Mouse (Mus musculus) v-Abl transformed pro-B cells (cell line): ENCODE data around the gene Oas1d.
"Not testable (repeated sequence)": the region's sequence is repeated elsewhere in the genome, so short reads cannot be mapped to it uniquely, and the experiment has no call there.

Experiments
- in situ Hi-C, 2 experiments: fragments of 400-800 bp; cut with MboI; formaldehyde crosslinking; loops; one replicate each; pipeline ENCODE4 v1.15.1; 2025; ENCODE audit not compliant: unreplicated experiment in 2 of 2

The Oas1d gene

DNA sequence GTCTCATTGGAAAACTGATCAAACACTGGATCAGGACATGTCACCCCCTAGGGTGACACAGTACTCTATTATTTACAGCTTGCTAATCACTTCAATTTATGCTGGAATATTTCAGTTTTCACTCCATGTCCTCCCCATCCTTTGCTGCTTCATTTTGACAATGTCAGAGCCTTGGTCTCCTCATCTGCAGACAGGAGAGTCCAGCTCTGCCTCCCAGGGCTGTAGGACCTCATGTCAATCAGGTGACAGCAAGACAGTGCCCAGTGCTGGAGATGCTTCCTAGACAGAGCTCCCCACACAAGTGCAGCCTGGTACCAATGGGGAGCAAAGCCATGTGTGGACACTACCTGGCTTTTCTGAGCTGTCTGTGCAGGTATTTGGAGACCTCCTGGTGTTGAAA is 15.6 kb upstream of the Oas1d start:
- in situ Hi-C loops, result no loop called here

DNA sequence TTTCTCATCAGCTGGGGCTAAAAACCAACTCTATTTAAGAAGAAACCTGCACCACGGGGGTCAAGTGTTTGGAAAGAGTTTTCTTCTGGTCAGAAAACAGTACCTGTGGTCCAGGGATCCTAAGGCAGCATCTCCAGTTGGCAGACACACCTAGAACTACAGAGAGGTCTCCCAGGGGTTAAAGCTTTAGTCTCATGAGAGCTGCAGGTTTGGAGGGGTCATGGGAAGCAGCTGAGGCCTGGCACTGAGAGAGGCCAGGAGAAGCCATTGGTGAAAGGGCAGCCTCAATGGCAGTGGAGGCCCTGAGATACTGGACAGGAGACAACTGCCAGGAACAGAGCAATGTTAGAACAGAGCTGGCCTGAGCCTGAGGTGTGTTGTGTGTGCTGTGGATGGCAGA is 13.7 kb upstream of the Oas1d start:
- in situ Hi-C loops, result no loop called here

DNA sequence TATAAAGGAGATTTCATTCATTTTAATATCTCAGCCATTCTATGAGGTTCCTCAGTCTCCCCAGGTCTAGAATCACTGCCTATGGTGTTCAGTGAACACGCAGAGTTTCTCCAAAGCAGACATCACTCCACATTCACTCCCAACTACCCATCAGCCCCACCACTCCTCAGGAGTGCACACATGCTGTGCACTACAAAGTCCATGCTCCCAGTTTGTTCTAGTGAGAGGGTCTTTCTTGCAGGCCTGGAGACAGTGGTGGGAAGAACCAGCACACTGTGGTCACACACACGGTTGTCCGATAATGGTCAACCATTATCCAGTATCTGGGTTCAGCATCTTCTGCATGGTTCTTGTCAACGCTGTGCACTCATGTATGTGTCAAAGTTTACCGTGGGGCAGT is 12.3 kb upstream of the Oas1d start:
- in situ Hi-C loops, result no loop called here

DNA sequence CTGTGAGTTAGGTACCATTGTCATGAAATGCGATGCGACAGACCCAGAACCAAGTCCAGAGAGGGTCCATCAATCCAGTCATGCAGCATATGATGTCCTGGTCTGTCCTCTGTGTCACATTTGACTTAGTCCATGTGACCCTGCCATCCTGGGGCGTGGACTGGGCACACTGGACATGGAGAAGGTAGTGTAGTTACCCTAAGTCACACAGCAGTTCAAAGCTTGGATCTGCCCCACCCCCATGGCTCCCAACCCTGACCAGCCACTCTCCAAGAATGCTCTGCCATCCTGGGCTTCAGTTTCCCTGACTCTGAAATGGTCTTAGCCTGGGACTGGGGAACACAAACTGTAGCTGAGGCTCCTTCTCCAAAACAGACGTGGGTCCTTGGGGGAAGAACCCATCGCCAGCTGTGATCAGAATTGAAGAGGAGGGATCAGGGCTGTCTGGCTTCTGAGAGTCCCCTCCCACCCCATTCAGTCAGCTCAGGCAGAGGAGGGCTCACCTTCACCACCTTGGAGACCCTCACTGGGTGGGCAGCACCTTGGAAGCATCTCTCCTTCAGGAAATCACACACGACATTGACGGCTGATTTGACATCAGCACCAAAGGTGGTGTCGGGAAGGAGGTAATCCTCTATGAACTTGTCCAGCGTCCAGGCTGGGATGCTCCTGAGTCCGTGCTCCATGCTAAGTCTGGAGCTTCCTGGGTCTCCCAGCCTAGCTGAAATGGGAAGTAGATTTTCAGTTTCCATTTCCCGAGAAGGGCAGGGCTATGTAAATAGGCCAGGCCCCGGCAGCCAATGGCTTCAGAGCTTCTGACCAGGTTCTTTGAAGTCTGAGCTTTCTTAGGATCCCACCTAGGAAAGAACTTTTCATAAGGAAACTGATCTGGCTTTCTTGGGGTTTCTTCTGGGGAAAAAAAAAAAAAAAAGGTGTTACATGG is 7.3 kb upstream of the Oas1d start, which contains the start of gene Oas1a:
Gene Oas1a, minus strand, starts transcription at position 731 of the 943 bp plus-strand sequence.
- in situ Hi-C loops, result not testable (repeated sequence)

DNA sequence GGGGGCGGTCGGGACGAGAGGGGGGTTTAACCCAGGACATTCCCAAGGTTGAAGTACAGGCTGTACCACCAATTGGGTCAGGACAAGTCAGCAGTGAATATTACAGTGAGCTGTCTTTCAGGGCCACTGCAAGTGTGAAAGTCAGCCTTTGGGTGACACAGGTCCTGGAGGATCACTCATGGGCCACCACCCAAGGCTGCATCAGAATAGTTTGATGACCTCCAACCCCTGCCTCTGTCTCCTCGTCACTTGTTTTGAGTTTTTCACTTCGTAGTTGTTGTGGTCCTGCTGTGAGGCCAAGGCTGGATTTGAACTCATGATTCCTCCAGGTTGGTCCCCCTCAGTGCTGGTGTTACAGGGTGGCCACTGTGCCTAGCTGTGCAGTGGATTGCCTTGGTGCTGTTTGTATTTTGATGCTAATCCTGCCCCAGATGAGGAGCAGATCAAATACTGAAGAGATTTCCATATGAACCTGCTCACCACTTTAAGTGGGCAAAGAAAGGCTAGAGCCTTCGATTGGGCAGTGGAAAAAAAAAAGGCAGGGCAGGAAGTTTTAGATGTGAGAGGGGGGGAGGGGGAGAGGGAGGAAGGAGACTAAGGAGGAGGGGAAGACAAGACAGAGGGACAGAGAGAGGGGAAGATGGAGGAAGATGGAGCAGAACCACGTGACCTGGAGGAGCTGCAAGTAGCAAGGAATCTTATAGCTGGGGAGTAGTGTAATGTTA is 6.0 kb upstream of the Oas1d start:
- in situ Hi-C loops, result no loop called here

DNA sequence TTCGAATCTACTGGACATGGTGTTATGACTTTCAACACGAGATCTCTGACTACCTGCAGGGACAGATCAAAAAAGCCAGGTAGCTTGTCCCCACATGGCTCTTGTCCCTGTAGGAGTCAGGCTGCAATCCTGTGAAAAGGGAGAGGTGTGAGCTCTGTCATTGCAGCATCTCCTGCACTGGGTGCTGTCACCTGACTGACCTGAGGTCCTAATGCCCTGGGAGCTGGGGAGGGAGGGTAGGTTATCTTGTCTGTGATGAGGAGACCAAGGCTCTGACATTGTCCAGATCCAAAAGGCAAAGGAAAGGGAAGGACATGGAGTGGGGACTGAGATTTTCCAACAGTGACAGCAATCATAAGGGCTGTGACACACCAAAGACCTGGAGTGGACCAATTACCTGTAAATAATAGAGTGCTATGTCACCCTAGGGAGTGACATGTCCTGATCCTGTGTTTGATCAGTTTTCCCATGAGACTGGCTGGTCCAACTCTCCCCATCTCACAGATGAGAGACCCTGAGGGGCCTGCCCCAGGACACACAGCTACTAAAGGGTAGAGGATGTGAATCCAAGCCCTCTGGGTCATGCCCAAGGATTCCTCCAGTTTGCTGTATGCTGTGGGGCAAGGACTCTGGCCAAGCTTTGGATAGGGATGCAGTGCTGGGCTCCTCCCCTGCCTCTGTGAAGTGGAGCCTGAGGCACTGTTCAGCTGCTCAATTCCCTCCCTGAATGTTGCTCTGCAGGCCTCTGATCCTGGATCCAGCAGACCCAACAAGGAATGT is 5.0 kb downstream of the Oas1d start:
- in situ Hi-C loops, result loop anchor here (5.0 to 10.0 kb wide), 3 partner anchors 77 to 132 kb away; no protein-coding TSS in a partner anchor

DNA sequence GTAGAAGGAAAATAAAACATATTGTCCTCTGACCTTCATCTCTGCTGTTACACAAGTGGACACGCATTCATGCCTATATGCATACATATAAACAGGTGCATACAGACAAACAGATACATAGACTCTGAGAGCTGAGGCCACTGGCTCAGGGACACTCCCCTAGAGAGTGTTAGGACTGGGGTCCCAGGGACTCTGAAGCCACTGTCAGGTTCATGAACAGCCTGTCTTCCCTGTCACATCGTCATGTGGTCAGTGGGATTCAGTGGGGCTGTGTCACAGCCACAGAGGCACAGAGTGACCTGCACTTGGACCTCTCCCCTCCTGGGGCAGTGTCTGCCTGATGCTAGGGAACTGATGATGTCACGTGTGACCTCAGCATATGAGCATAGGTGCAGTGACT is 6.0 kb downstream of the Oas1d start:
- in situ Hi-C loops, result no loop called here

DNA sequence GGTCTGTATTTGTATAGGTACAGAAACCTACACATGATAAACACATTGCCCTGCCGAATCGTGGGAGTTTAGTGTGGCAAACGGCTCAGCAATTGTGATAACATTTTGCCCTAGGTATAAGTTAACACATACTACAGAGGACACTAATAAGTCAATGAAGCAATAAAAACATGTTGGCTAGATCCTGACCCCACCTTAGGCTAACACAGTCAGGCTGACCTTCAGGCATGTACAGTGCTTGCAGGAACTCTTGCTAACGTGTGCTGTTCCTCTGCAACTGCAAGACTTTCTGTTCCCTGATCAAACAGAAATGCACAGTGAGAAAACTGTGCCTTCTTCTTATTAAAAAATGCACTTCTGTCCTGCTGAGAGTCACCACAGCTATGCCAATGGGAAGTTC is 9.6 kb downstream of the Oas1d start:
- in situ Hi-C loops, result no loop called here

DNA sequence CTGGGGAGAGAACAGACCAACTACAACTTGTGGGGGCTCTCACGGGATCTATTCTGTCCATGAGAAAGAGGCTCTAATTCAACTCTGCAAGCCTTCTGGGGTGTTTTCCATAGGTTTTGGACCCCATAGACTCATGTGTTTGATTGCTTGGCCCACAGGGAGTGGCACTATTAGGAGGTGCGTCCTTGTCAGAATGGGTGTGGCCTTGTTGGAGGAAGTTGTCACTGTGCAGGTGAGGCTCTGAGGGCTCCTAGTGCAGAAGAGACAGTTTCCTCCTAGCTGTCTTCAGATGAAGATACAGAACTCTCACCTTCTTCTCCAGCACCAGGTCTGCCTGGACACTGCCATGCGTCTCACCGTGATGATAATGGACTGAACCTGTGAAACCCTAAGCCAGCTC is 10.2 kb downstream of the Oas1d start:
- in situ Hi-C loops, result not testable (repeated sequence)

DNA sequence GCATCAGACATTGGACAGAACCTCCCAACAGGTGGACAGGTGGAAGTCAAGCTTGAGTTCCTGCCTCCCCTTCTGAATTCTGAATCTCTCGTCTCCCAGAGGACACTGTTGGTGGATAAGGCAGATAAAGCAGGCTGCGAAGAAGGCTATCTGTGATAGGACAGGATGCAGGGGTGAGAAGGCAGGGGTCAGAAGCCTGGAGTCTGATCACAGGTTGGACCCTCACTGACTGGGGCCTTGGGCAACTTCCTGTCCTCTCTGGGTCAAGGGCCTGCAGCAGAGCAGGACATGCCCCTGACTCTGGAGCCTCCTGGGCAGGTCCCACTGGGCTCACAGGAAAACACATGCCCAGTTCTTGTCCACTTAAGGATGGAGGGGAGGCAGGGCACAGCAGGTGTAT is 12.0 kb downstream of the Oas1d start:
- in situ Hi-C loops, result not testable (repeated sequence)

DNA sequence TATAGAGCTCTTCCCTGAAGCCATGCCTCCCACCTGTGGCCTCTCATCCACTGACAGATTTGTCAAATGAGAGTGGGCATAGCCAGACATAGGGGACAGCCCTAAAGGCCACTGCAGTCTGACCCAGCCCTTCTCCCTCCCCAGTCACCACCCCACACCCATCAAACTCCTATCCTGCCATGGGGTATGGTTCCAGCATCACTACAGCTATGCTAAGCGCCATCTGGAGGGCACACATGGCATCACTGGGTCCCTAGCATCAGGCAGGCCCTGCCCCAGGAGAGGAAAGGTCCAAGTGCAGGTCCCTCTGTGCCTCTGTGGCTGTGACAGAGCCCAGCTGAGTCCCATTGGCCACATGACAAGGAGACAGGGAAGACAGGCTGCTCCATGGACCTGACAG is 12.7 kb downstream of the Oas1d start:
- in situ Hi-C loops, result no loop called here

DNA sequence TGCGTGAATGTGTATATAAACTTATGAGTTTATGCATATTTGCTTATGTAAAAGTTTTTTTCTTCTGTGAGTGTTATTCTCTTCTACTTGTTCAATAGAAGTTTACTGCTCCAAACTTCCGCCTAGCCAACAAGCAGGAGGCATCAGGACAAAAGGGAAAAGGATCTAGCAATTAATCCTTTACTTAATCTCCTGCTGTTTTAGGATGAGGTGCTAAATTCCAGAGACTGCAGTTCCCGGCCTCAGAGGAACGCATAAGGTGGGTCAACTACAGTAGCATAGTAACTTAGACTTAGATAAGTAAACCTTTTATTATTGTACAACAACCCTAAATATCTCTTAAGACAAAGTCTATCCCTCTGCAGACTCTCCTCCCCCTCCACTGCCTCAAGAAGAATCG is 19.6 kb downstream of the Oas1d start:
- in situ Hi-C loops, result no loop called here

DNA sequence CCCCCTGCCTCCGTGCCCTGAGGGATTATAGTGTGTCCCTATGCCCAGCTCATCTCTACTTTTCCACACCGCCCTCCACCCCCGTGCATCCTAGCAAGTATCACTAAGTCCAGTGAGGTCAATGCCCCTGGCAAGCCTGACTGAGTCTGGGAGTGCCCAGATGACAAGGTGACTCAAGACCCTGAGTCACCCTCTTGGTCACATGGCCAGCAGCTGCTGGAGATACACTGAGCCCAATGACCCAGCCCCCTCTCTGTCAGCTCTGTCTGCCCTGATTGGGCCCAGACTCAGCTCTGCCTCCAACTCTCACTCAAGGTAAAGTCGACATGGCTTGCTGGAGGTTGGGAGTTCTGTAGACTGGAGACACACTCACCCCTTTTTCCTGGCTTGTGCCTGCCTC is 23.5 kb downstream of the Oas1d start:
- in situ Hi-C loops, result no loop called here

DNA sequence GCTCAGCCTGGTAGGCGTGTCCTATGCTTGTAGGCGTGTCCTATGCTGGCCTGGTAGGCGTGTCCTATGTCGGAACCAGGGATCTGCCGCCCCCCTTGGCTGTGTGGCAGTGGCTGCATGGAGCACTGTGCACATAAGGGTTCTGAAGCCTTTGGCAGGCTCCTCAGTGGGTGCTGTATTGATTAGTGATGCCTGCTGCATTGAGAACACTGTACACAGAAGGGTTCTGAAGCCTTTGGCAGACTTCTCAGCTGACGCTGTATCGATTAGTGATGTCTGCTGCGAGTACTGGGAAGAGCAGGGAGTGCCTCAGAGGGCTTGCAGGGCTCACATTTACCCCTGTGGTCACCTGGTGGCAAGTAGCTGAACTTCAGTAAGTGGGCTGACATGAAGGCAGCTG is 24.2 kb downstream of the Oas1d start:
- in situ Hi-C loops, result no loop called here

DNA sequence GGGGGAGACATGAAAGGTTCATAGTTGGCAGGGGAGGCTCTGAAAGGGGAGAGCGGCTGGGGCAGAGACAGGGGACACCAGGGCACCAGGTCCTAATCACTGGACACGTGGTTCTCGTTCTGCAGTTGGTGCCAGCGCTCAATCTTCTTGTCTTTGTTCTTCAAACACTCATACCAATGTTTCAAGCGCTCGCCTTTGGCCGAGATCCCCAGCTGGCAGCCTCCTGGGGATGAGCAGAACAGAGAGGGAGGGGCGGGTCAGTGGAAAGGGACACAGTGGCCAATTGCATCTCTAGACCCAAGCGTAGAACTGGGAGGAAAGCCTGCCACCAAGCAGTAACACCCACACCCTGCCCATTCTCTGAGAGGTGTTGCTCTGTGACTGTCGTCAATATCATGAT is 27.7 kb downstream of the Oas1d start:
- in situ Hi-C loops, result no loop called here

DNA sequence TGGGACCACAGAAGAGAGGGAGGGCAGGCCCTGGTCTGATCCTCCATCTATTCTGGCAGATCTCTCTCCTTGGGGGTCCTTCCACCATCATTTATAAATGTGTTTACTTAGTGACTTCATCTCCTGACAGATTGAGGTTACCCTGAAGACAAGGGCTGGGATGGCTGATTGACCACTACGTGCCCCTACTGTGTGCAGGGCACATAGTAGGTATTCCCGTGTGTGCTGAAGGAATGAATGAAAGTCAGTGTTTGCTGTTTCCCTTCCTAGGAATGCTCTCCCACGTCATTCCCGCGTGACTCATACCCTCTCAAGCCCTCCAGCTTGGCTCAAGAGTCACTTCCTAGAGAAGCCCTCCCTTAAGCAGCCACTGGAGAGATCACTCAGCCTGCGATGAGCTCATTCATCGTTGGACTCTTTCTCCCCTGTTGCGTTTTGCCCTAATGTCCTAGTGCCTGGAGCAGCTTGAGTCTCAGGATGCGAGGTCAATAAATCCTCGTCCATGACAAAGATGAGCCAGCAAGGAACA is 38.0 kb downstream of the Oas1d start:
- in situ Hi-C loops, result loop anchor here (10.0 to 25.0 kb wide), 2 partner anchors 172 to 335 kb away; no protein-coding TSS in a partner anchor

DNA sequence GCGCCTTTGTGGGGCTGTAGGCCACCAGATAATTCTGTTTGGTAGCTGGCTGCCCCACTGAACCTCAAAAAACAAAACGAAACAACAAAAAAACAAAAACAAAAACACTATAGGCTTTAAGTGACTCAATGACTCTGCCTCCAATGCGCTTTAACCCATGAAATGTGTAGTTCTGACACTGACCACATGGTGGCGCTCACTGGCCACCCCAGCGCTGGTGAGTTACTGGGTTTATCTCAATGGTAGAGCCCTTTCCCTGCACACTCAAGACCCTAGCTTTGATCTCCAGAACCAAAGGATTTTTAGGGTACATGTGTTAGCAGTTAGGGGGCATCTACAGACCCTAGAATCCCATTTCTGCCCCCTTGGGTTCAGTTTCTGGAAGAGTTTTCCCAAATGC is 39.6 kb downstream of the Oas1d start:
- in situ Hi-C loops, result loop anchor here (10.0 to 25.0 kb wide), 2 partner anchors 171 to 333 kb away; no protein-coding TSS in a partner anchor

DNA sequence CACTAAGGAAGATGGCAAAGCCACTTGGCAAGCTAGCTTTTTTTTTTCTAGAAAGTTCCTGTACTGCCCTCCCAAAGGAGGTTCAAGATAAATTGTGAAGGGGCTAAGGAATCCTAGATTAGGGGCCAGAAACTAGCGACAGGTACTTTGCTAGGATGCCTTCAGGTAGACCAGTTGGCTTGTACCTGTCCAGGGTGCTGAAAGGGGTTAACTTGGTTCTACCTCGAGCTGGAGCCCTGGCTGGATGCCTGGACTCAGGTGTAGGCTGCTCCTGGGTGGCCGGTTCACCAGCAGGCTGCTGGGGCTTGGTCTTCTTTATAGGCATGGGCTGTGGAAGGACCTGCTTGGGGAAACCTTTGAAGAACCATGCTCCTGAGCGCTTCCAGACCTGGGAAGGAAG is 46.7 kb downstream of the Oas1d start:
- in situ Hi-C loops, result loop anchor here in 1 of 2 experiments (25.0 kb wide), 1 partner anchor 326 kb away; no protein-coding TSS in a partner anchor

DNA sequence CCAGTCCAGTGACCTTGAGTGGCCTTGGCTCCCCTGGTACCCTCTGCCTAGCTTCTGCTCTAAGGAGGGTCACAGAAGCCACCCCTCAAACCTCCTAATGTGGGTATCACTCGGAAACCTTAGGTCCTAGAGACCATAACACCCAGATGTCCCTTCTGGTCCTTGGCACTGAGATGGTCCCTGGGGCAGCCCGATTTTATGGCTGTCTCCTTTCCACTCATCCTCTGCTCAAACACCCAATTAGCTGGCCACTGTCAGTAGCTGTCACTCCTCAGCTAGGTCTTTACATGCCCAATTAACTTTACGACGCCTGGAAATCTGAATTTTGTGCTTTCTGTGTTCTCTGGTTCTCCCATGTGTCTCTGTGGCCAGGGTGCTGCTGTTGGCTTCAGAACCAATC is 51.8 kb downstream of the Oas1d start:
- in situ Hi-C loops, result loop anchor here in 1 of 2 experiments (25.0 kb wide), 1 partner anchor 321 kb away; no protein-coding TSS in a partner anchor

DNA sequence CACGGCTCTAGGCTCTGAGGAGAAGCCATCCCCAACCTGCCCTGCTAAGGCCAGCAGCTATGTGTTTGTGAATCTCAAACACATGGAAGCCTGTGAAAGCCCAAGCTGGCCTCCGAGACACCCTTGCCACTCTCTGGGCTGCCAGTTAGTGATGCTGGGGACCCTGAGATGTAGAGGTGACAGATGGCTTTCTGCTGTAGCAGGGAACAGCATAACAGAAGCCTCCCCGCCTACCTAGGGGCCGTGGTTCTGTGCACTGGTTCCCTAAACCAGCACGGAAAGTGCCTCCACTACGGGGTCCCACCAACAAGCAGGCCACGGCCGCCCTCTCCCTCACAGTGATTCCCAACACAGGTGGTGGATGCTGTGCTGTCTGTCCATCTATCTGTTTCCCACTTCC is 52.6 kb downstream of the Oas1d start:
- in situ Hi-C loops, result loop anchor here in 1 of 2 experiments (25.0 kb wide), 1 partner anchor 320 kb away; no protein-coding TSS in a partner anchor
